Comparison of ENCODE assay signal across 8 mouse cellular contexts in genomic region chr19:26607156-26607536, GRCm38 (mm10). TPM values are rescaled to one million over a fixed set of nuclear protein-coding genes. Genes with fewer than 3 reads are reported as not detected.
DNase-seq lines count a peak whose midpoint lies in the region; ATAC-seq and TF ChIP-seq lines count a peak whose summit lies in the region.

No protein-coding gene starts in this region.

- in situ Hi-C loops in ES-E14 (cut with MboI; ENCODE audit: low sequenced_read_pairs in 2 of 2, unreplicated experiment in 2 of 2), result loop anchor here (5.0 to 10.0 kb wide), 4 partner anchors 932 to 1005 kb away; partner anchors contain the start of gene Dmrt2 (in 1 of the 2)

- no peaks in the 10 kb centered on the region; the same call in 1 of the 2 replicates for H3K9me3 ChIP-seq in ES-E14 (ENCODE audit: control insufficient read depth, insufficient read depth, low read depth, low read length)
- H3K9me3 ChIP-seq in embryonic facial prominence, embryonic 12.5 days, result no peaks in the 10 kb centered on the region
- no peaks in the 10 kb centered on the region for H3K9me3 ChIP-seq in heart, embryonic 14.5 days (ENCODE audit: control insufficient read depth, low read length)

- H3K27me3 ChIP-seq in embryonic facial prominence, embryonic 12.5 days, result 0 out of 2 replicates have a peak, but pooled peaks cover 3% of the 10 kb centered on the region
- no peaks in the 10 kb centered on the region for H3K27me3 ChIP-seq in heart, embryonic 14.5 days (ENCODE audit: control insufficient read depth, insufficient read depth, low read length)

- ATAC-seq in embryonic facial prominence, embryonic 12.5 days (ENCODE audit: insufficient number of reproducible peaks, insufficient read depth, low FRiP score, low TSS enrichment), result no peak; the same call in 1 of the 2 replicates
- peak; percentile 26 for ATAC-seq in heart, embryonic 14.5 days (ENCODE audit: insufficient number of reproducible peaks, insufficient read depth, low FRiP score, low read depth)
- ATAC-seq in megakaryocyte, adult 5-6 weeks (ENCODE audit: poor library complexity, severe bottlenecking), result peak; percentile 50

- 1% methylated on average over 54 of the region's 56 CpGs for WGBS in embryonic facial prominence, embryonic 12.5 days
- WGBS in heart, embryonic 14.5 days, result 0% methylated on average over 24 of the region's 56 CpGs
- under 1% methylated on average over 56 of the region's 56 CpGs for WGBS in large intestine, adult 2 months

- peak overlapping the region; percentile 99 for H3K4me2 ChIP-seq in embryonic facial prominence, embryonic 12.5 days (replicated peaks)
- H3K4me2 ChIP-seq in heart, embryonic 14.5 days (ENCODE audit: low read length), result peak overlapping the region; percentile 99

- DNase-seq in B cell, adult 2 months, result peak; percentile 81 to 82
- DNase-seq in ES-E14 (ENCODE audit: low read depth, low spot score) (peak; percentile 26), MN1 (ENCODE audit: low spot score) (no peak)
- peak; percentile 24 for DNase-seq in large intestine, adult 2 months (ENCODE audit: low read depth, low spot score)
- DNase-seq in right cerebral cortex, postnatal 14 days, result peak; percentile 69

- H3K4me3 ChIP-seq in ES-E14 (ENCODE audit: insufficient read depth in 1 of 2, low read depth in 1 of 2, low read length in 2 of 2, poor library complexity in 1 of 2, severe bottlenecking in 1 of 2), result peak overlapping the region; percentile 65 to 85
- peak overlapping the region; percentile 64 for H3K4me3 ChIP-seq in embryonic facial prominence, embryonic 12.5 days
- H3K4me3 ChIP-seq in heart, embryonic 14.5 days (ENCODE audit: control insufficient read depth in 1 of 2, insufficient read depth in 1 of 2, low read depth in 1 of 2, low read length in 2 of 2), result peak overlapping the region; percentile 63 to 66

- 0 out of 4 replicates have a peak, but pooled peaks cover 0 to 2% of the 10 kb centered on the region in 2 experiments for H3K4me1 ChIP-seq in ES-E14 (ENCODE audit: control insufficient read depth in 2 of 2, insufficient read depth in 2 of 2, low read length in 2 of 2, poor library complexity in 1 of 2)
- peaks cover 12% of the 10 kb centered on the region; the same call in 1 of the 2 replicates for H3K4me1 ChIP-seq in embryonic facial prominence, embryonic 12.5 days
- peaks cover 0 to 12% of the 10 kb centered on the region in 2 experiments; a peak in 2 of 4 replicates for H3K4me1 ChIP-seq in heart, embryonic 14.5 days (ENCODE audit: control insufficient read depth in 2 of 2, insufficient read depth in 2 of 2, low read length in 2 of 2)

- H3K36me3 ChIP-seq in ES-E14 (ENCODE audit: control insufficient read depth, insufficient read depth, low read length, poor library complexity, severe bottlenecking), result no peaks in the 10 kb centered on the region
- H3K36me3 ChIP-seq in embryonic facial prominence, embryonic 12.5 days, result no peaks in the 10 kb centered on the region
- H3K36me3 ChIP-seq in heart, embryonic 14.5 days (ENCODE audit: control insufficient read depth, insufficient read depth, low read length), result no peaks in the 10 kb centered on the region

- peak overlapping the region; percentile 18 for H3K9ac ChIP-seq in ES-E14 (ENCODE audit: insufficient read depth, low read depth, low read length, poor library complexity, severe bottlenecking)
- peak overlapping the region; percentile 62 for H3K9ac ChIP-seq in embryonic facial prominence, embryonic 12.5 days
- peak overlapping the region; percentile 75 for H3K9ac ChIP-seq in heart, embryonic 14.5 days (ENCODE audit: low read length)

- H3K27ac ChIP-seq in ES-E14 (ENCODE audit: insufficient read depth, low read depth, low read length, poor library complexity, severe bottlenecking), result no peak overlapping the region
- H3K27ac ChIP-seq in embryonic facial prominence, embryonic 12.5 days, result peak overlapping the region; percentile 46
- H3K27ac ChIP-seq in heart, embryonic 14.5 days (replicated peaks in 1 of 2; ENCODE audit: control insufficient read depth in 1 of 2, insufficient read depth in 1 of 2, low read depth in 2 of 2, low read length in 2 of 2), result peak overlapping the region; percentile 46 to 98

TF ChIP-seq in ES-E14, 5 proteins besides CTCF, POLR2A, EP300 and RAD21:
- TF ChIP-seq MAFK (IDR thresholded peaks at IDR 0.05; ENCODE audit: insufficient read depth, low read depth, low read length) (no peak), ZNF384 (IDR thresholded peaks at IDR 0.05; ENCODE audit: low read depth, low read length) (no peak), ZC3H11A (IDR thresholded peaks at IDR 0.05; ENCODE audit: borderline replicate concordance, low read depth, low read length) (no peak), HCFC1 (IDR thresholded peaks at IDR 0.05; ENCODE audit: borderline replicate concordance, insufficient read depth, low read length) (no peak), CHD2 (IDR thresholded peaks at IDR 0.05; ENCODE audit: low read depth, low read length) (no peak)

RNA-seq across cellular contexts. Expression of gene Smarca2, which starts 2.3 kb away (rescaled TPM):
- total RNA-seq in ES-E14 (2012; rRNA removed), result 1.1 and 3.7 TPM in 2 replicates
- polyA plus RNA-seq in embryonic facial prominence, embryonic 12.5 days (2016; fragmentation: Nextera tagmentation; extraction: Ambion mirVana), result 75.4 and 80.7 TPM in 2 replicates
- polyA plus RNA-seq in heart, embryonic 14.5 days (2014; fragmentation: Nextera tagmentation; extraction: Ambion mirVana), result 32.3 and 36.1 TPM in 2 replicates
- 8.1 and 11.0 TPM in 2 replicates for polyA plus RNA-seq in large intestine, adult 2 months (2012; rRNA removed)
- total RNA-seq in megakaryocyte, adult 5-6 weeks (2015), result 49.8 and 63.8 TPM in 2 replicates
- total RNA-seq in megakaryocyte, adult 5-6 weeks (2017), result 49.6 and 51.4 TPM in 2 replicates

Comparison
In these comparisons a context has a peak if more than half of its experiments do, and no peak if none do; other contexts are left out.
1. H3K9ac ChIP-seq: peak in every context shown above with its lines; median percentile 75 in heart, embryonic 14.5 days; 62 in embryonic facial prominence, embryonic 12.5 days; 18 in ES-E14.